Mouse (Mus musculus): ENCODE results near the gene Olfr1346.
"Not testable (repeated sequence)": the region's sequence is repeated elsewhere in the genome, so short reads cannot be mapped to it uniquely, and the experiment has no call there.

Gene Olfr1346

GRCm38 (mm10) chr7:6466951-6467350 lies at the start of gene Olfr1346:
Gene Olfr1346 (plus strand): TSS chr7:6467101.
- no peak for DNase-seq (ENCODE audit: low spot score in 2 of 2)

GRCm38 (mm10) chr7:6419894-6420293 lies 47.0 kb upstream of the Olfr1346 start:
- DNase-seq (ENCODE audit: low spot score in 2 of 2), result no peak

- DNase-seq (ENCODE audit: low spot score in 2 of 2), result no peak
These were observed 37.5 kb upstream of the Olfr1346 start for GRCm38 (mm10) chr7:6429381-6429780.

- peak in 1 of 2 experiments; percentile 24 for DNase-seq (ENCODE audit: low spot score in 2 of 2)
These were observed 36.6 kb upstream of the Olfr1346 start for GRCm38 (mm10) chr7:6430342-6430741.

GRCm38 (mm10) chr7:6438388-6438787 lies 28.5 kb upstream of the Olfr1346 start, which contains the start of gene Olfr1344:
Gene Olfr1344 (plus strand): TSS chr7:6438688.
- no peak for DNase-seq (ENCODE audit: low spot score in 2 of 2)

- no peak for DNase-seq (ENCODE audit: low spot score in 2 of 2)
These were observed 25.7 kb upstream of the Olfr1346 start for GRCm38 (mm10) chr7:6441173-6441572.

GRCm38 (mm10) chr7:6447771-6448170 lies 19.1 kb upstream of the Olfr1346 start:
- no peak for DNase-seq (ENCODE audit: low spot score in 2 of 2)

GRCm38 (mm10) chr7:6455868-6456267 lies 11.0 kb upstream of the Olfr1346 start, which contains the start of gene Olfr1336:
Gene Olfr1336 (plus strand): TSS chr7:6456168.
- DNase-seq (ENCODE audit: low spot score in 2 of 2), result no peak

GRCm38 (mm10) chr7:6456399-6456798 lies 10.5 kb upstream of the Olfr1346 start:
- no peak for DNase-seq (ENCODE audit: low spot score in 2 of 2)

- not testable (repeated sequence) for DNase-seq (ENCODE audit: low spot score in 2 of 2)
These were observed 10.7 kb downstream of the Olfr1346 start for GRCm38 (mm10) chr7:6477633-6478032.

GRCm38 (mm10) chr7:6486841-6487240 lies 19.9 kb downstream of the Olfr1346 start, which contains the start of gene Olfr5:
Gene Olfr5 (minus strand): TSS chr7:6486941.
- no peak for DNase-seq (ENCODE audit: low spot score in 2 of 2)

- DNase-seq (ENCODE audit: low spot score in 2 of 2), result no peak
These were observed 32.8 kb downstream of the Olfr1346 start, which contains the start of gene Olfr1347 for GRCm38 (mm10) chr7:6499655-6500054. Gene Olfr1347 (minus strand): TSS chr7:6499755.

- DNase-seq (ENCODE audit: low spot score in 2 of 2), result no peak
These were observed 41.7 kb downstream of the Olfr1346 start, which contains the start of gene Olfr1348 for GRCm38 (mm10) chr7:6508648-6509047. Gene Olfr1348 (minus strand): TSS chr7:6508748.

- no peak for DNase-seq (ENCODE audit: low spot score in 2 of 2)
These were observed 54.8 kb downstream of the Olfr1346 start for GRCm38 (mm10) chr7:6521666-6522065.

GRCm38 (mm10) chr7:6522850-6523249 lies 55.9 kb downstream of the Olfr1346 start, which contains the start of gene Olfr1349:
Gene Olfr1349 (minus strand): TSS chr7:6522950.
- DNase-seq (ENCODE audit: low spot score in 2 of 2), result no peak

GRCm38 (mm10) chr7:6525001-6525400 lies 58.1 kb downstream of the Olfr1346 start:
- DNase-seq (ENCODE audit: low spot score in 2 of 2), result no peak

GRCm38 (mm10) chr7:6526141-6526540 lies 59.2 kb downstream of the Olfr1346 start:
- DNase-seq (ENCODE audit: low spot score in 2 of 2), result no peak
